Mouse (Mus musculus): ENCODE measurements at regions not wholly inside any gene's neighbourhood (a gene's known extent, or its start where the extent isn't known, plus 50 kb on each side); places are given as distances from the start of the nearest gene placed in this dataset.

- no peak for DNase-seq (ENCODE audit: low spot score in 2 of 2)
These were observed 80.9 kb upstream of the Zeb2 start for GRCm38 (mm10) chr2:45197955-45198631.

DNA sequence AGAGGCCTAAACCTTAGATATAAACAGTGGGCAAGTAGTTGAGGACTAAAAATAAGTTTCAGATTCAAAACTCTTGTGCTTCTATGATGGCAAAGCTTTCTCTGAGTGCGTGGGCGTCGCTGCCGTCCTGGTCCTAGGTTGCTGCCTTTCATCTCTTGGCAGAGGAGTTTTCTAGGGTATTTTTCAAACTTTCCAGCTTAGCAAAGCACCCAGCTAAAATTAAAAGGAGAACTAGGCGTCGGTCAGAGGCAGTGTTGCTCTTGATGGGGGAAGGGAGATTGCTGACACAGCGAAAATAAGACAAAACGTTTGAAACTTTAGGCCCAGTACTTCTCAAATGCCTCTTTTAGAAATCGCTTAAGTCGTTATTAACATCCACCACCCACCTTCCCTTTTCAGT, 80.1 kb upstream of the Zeb2 start:
- peak; percentile 47 to 68 for DNase-seq (ENCODE audit: low spot score in 2 of 2)

DNA sequence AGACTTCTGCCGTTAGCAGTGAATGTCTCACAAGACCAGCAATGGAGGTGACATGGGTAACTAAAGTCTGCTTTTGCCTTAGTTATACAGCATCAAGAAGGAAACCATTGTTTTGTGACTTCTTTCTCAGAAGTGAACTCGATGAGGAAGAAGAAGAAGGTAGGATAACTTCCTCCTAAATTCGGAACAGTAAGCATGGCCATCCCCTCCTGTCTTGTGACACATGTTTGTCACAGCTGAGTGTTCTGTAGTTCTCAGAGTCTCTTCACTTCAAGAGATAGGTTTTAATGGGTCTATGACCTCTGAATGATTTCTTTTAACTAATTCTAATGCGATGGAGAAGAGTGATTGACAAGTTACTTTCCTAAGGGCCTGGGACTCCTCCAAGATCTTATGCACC, 79.3 kb upstream of the Zeb2 start:
- no peak for DNase-seq (ENCODE audit: low spot score in 2 of 2)

DNA sequence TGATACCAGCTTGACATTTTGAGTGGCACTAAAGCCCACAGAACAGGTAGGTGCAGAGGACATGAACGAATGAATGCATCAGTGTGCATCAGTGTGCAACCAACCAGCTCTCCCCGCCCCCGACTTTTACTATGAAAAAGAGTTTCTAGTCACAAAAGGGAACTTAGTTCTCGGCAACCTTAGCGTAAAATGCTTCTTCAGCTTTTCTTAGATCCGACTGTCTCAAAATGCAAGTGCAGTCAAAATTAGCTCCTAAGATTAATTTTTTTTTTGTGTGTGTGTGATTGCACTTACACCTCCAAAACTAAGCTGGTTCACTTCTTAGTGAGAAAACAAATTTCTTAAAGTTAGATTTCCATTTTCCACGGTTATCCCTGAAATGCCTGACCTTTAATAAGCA, 77.1 kb upstream of the Zeb2 start:
- DNase-seq (ENCODE audit: low spot score in 2 of 2), result peak in 1 of 2 experiments; percentile 19

DNA sequence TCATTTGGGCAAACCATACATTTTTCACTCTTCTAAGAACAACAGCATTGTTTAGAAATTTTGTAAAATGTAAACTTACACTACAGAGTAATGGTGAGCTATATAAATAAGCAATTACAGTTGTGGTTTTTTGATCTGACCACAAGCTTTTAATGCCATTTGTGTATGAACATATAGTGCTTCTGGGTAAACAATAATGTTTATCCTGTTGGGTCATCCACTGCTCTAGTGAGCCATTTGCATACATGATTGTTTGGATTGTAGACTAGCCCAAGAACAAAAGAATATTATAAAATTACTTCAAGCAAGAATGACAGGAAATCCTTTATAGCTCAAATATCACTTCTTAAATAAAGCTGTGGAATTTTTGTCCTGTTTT, 68.4 kb upstream of the Zeb2 start:
- DNase-seq (ENCODE audit: low spot score in 2 of 2), result no peak

DNA sequence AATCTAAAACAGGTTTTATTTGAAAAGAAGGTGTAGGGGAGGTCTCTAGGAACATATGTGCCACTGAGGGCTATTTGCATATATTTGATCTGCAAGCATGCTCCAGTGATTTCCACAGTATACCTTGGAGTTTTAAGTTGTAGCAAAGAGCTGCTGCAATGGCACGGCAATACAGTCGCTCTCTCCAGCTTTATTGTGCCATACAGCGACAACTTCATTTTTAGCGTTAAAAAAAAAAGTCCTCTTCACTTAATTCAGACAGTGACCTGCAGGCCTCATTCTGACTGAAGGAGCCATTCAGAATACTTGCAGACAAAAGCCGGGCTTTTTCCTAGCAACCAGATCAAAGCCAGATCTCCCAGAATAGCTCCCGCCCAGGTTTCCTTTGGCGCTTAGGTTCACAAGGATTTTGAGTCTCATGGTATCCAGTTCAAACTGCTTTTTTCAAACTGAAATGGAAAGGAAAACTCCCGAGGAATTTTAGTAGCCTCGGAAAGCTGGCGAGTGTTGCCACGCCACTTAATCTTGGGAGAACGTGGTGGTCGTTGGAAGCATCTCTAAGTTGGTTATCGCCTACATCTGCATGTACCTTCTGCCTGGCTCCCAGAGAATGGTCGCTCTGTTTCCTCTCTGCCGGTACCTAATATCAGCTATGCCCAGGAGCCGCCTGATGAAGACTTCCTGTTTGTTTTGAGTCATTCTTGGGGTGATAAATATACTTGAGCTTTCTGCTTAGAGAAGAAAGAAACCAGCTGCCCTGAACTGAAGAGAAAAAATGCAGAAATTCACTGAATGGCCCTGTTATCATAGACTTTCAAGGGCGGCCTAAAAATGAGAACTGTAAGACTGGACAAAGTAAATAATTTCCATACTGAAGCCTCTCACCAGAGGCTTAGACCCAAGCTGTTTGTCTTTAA, 67.8 kb upstream of the Zeb2 start:
- peak; percentile 41 to 46 for DNase-seq (ENCODE audit: low spot score in 2 of 2)

GRCm38 (mm10) chr2:45184149-45184548, 67.0 kb upstream of the Zeb2 start:
- no peak for DNase-seq (ENCODE audit: low spot score in 2 of 2)

DNA sequence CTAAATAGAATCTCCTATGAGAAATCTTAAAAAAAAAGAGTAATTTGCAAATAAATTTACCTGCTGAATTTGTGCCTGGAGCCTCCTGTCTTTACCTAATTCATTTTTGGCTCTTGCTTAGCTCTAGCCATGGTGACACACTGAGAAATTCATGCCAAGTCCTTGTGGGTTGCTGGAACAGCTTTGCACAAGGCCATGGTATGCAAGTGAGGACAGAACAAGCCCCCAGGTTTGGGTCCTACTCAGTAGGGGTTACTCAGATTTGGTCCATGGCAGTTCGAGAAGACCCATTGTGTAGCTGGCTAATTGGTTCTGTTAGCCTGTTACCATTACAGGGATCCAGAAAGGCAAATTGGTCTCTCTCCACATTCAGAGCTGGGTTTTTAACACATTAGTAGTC, 65.7 kb upstream of the Zeb2 start:
- DNase-seq (ENCODE audit: low spot score in 2 of 2), result no peak

DNA sequence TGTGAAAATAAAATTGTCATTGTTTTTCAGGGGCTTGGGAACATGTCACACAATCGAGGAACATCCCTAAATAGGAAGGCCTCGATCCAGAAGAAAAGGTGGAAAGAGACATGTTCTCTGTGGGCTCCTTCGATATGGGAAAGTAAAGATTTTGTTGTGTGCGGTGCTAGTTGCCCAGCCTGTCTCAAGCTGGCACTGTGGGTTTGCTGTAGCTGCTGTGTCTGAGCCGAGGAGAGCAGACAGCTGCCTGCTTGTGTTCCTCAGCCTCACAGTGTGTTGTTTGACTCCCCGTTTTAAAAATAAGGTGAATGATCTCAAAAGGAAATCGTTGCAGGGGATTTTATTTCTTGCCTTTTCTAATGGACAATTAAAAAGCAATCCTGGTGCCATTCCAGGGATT, 64.4 kb upstream of the Zeb2 start:
- no peak for DNase-seq (ENCODE audit: low spot score in 2 of 2)

DNA sequence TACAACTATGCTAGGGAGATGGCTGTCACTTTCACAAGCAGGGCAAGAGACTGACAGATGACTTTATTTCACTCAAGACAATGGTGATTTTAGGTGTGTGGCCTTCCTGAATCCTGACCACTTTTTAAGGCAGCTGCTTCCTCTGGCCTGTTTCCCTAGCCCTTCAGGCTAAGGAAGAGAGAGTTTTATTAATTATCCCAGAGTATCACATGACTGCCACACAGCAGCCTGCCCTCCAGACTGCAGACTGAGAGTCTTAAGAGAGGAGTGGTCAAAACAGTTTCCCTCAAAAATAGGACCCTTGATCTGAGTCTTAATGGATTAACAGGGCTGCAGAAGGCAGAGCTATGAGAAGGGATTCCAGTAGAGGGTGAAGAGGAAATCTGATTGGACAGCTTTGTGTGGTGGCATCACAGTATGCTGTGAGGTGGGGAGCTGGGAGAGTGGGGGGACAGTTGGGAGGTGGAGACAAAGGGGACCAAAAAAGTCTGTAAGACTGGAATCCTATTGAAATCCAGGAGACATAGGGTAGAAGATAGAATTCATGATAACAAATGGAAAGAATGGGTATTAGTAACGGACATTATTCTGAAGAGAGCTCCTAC, 61.8 kb upstream of the Zeb2 start:
- DNase-seq (ENCODE audit: low spot score in 2 of 2), result no peak

- DNase-seq (ENCODE audit: low spot score in 2 of 2), result no peak
These were observed 55.2 kb upstream of the Zeb2 start for GRCm38 (mm10) chr2:45172382-45172781.

- DNase-seq (ENCODE audit: low spot score in 2 of 2), result no peak
These were observed 54.5 kb upstream of the Zeb2 start for GRCm38 (mm10) chr2:45171520-45172173.

- DNase-seq (ENCODE audit: low spot score in 2 of 2), result no peak
These were observed 53.1 kb upstream of the Zeb2 start for GRCm38 (mm10) chr2:45170272-45170671.

- no peak for DNase-seq (ENCODE audit: low spot score in 2 of 2)
These were observed 52.4 kb upstream of the Zeb2 start for GRCm38 (mm10) chr2:45169429-45170070.

GRCm38 (mm10) chr2:45168606-45169005, 51.4 kb upstream of the Zeb2 start:
- DNase-seq (ENCODE audit: low spot score in 2 of 2), result no peak
